Mouse (Mus musculus) myocyte (in vitro differentiated cells): Measurements from ENCODE around the gene Robo1. TPM values are rescaled to one million over a fixed set of nuclear protein-coding genes. Genes with fewer than 3 reads are reported as not detected.

ENCODE experiments used
- H3K27me3 ChIP-seq: one replicate; pipeline ENCODE4 v1.6.1; 2011; ENCODE audit not compliant: control insufficient read depth, insufficient read depth, insufficient read length
- H3K36me3 ChIP-seq: one replicate; pipeline ENCODE4 v1.6.1; 2011; ENCODE audit not compliant: control insufficient read depth, insufficient read depth
- H3K4me2 ChIP-seq: one replicate; pipeline ENCODE4 v1.6.1; 2011; ENCODE audit warnings: low read depth, control low read depth
- H3K4me3 ChIP-seq: one replicate; pipeline ENCODE4 v1.5.1; 2011; ENCODE audit warnings: mild to moderate bottlenecking, control low read depth, moderate library complexity
- H3K79me2 ChIP-seq: one replicate; pipeline ENCODE4 v1.6.1; 2011; ENCODE audit not compliant: control insufficient read depth, insufficient read depth
- H3ac ChIP-seq: one replicate; pipeline ENCODE4 v1.6.1; 2011; ENCODE audit not compliant: control insufficient read depth, insufficient read length
- CEBPB ChIP-seq: IDR thresholded peaks from 2 replicates; pipeline ENCODE4 v1.6.1; 2011; ENCODE audit warnings: mild to moderate bottlenecking, moderate library complexity; ENCODE audit not compliant: poor library complexity, insufficient read depth, severe bottlenecking
- E2F4 ChIP-seq: IDR thresholded peaks from one replicate; pipeline ENCODE4 v1.6.1; 2011; ENCODE audit warnings: mild to moderate bottlenecking, control low read depth, moderate library complexity; ENCODE audit not compliant: insufficient read depth
- MAX ChIP-seq: IDR thresholded peaks from one replicate; pipeline ENCODE4 v1.6.1; 2011; ENCODE audit warnings: low read depth, mild to moderate bottlenecking, control low read depth
- MYOD1 ChIP-seq, 3 experiments: IDR thresholded peaks; one replicate each; pipeline ENCODE4 v1.6.1; 2011; ENCODE audit warnings: control low read depth in 2 of 3, low read depth in 2 of 3, mild to moderate bottlenecking in 2 of 3, moderate library complexity in 1 of 3; ENCODE audit not compliant: insufficient read length in 2 of 3, control insufficient read depth in 1 of 3
- MYOG ChIP-seq, 3 experiments: IDR thresholded peaks; one replicate each; pipeline ENCODE4 v1.6.1; 2011; ENCODE audit warnings: control low read depth in 2 of 3, low read depth in 2 of 3, mild to moderate bottlenecking in 2 of 3; ENCODE audit not compliant: insufficient read length in 2 of 3, control insufficient read depth in 1 of 3, insufficient read depth in 1 of 3
- POLR2A ChIP-seq: IDR thresholded peaks from one replicate; pipeline ENCODE4 v1.6.1; 2011; ENCODE audit warnings: low read depth, mild to moderate bottlenecking, control low read depth, moderate library complexity; ENCODE audit not compliant: insufficient read length
- POLR2AphosphoS2 ChIP-seq: IDR thresholded peaks from one replicate; pipeline ENCODE4 v1.6.1; 2011; ENCODE audit warnings: low read depth, control low read depth; ENCODE audit not compliant: insufficient read length
- REST ChIP-seq: IDR thresholded peaks from one replicate; pipeline ENCODE4 v1.6.1; 2011; ENCODE audit warnings: mild to moderate bottlenecking, control low read depth, moderate library complexity; ENCODE audit not compliant: insufficient read depth, insufficient read length
- SRF ChIP-seq: IDR thresholded peaks from one replicate; pipeline ENCODE4 v1.6.1; 2011; ENCODE audit warnings: low read depth; ENCODE audit not compliant: control insufficient read depth, insufficient read length
- TCF12 ChIP-seq: IDR thresholded peaks from one replicate; pipeline ENCODE4 v1.6.1; 2011; ENCODE audit warnings: mild to moderate bottlenecking, control low read depth; ENCODE audit not compliant: poor library complexity, insufficient read depth, severe bottlenecking
- TCF3 ChIP-seq: IDR thresholded peaks from one replicate; pipeline ENCODE4 v1.6.1; 2011; ENCODE audit warnings: low read depth, control low read depth; ENCODE audit not compliant: insufficient read length
- USF1 ChIP-seq: IDR thresholded peaks from one replicate; pipeline ENCODE4 v1.6.1; 2011; ENCODE audit warnings: low read depth, mild to moderate bottlenecking, control low read depth, moderate library complexity
- polyA plus RNA-seq: library from polyadenylated mRNA; unstranded; fragments of >200 nt; fragmentation: generic; extraction: Trizol; gene quantifications from one replicate; pipeline ENCODE4 v1.2.1, GENCODE M21; 2012; ENCODE audit warnings: missing spikeins

The Robo1 gene
- polyA plus RNA-seq, 1 experiment, result 3.5 TPM

DNA sequence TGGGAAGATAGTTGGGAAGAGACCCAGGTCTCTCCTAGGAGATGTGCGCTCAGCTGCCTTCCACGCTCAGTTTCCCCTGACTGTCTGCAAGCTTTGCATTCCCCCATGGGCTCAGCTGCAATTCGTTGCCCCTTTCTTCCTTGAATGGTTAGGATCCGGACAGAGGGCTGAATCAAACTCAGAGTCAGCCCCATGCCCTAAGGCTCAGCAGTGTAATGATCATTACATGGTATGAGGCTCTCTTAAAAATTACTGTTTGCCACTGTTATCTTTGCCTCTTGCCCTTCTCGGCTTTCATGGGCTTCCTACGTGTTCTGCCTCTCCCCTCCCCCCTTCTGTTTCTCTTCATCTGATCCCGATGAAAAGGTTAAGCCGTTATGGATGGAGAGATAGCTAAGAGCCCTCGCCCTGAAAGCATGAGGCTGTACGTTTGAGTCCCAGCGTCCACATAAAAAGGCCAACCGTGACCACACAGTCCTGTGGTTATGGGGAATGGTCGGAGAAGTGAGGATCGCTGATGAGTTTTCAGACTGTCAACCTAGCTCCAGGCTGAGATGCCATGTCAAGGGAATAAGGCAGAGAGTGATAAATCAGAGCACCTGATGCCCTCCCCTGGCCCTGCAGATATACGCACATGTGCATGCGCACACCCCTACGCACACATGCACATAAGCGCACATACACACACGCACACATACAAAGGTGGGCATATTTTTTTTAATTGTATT, 668.9 kb downstream of the Robo1 start:
- Histone ChIP-seq H3K4me3 (no peak overlapping the region), H3K4me2 (no peak overlapping the region), H3K27me3 (no peaks in the 10 kb centered on the region), H3K36me3 (no peaks in the 10 kb centered on the region), H3ac (no peak overlapping the region), H3K79me2 (no peaks in the 10 kb centered on the region)
- no peak for TF ChIP-seq POLR2AphosphoS2
- TF ChIP-seq USF1, result no peak
- TF ChIP-seq SRF, result no peak
- no peak for TF ChIP-seq MAX
- TF ChIP-seq MYOD1 (IDR thresholded peaks at IDR 0.05; ENCODE audit: control insufficient read depth in 1 of 3, insufficient read length in 2 of 3, low read depth in 2 of 3), result no peak

DNA sequence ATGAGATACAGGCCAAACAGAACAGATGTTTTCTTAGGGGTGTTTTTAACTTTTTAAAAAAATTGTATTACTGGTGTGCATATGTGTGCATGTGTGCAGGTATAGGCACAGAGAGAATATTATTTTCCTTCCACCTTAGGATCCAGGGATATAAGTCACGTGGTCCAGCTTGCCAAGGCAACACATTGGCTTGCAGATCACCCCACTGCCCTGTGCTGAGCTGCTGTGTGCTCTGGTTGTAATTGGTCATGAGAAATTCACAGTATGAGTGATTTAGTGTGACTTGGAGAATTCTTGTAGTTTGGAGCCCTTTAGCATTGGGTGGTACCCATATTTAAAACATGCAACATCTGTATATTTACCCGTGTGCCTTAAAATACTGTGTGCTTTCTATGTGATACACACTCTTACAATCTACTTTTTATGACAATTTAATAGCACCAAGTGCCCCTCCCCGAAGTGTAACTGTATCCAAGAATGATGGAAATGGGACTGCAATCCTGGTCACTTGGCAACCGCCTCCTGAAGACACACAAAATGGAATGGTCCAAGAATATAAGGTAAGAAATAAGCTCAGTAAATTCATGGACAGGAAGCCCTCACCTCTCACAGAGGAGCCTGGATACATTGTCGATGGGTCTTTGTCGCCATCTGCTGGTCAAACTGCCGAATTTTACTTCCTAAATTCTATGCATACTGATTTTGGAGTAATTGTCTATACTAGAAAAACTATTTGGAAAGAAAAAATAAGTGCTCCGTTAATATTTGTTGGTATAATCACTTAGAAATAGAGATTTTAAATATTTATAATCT, 671.5 kb downstream of the Robo1 start:
- no peaks in the 10 kb centered on the region for H3K36me3 ChIP-seq
- TF ChIP-seq MYOG (IDR thresholded peaks at IDR 0.05; ENCODE audit: control insufficient read depth in 1 of 3, insufficient read depth in 1 of 3, insufficient read length in 2 of 3, low read depth in 2 of 3) (no peak), MYOD1 (IDR thresholded peaks at IDR 0.05; ENCODE audit: control insufficient read depth in 1 of 3, insufficient read length in 2 of 3, low read depth in 2 of 3) (no peak), REST (no peak), CEBPB (no peak), E2F4 (no peak), TCF3 (no peak), MAX (no peak), SRF (no peak), USF1 (no peak), POLR2A (no peak), POLR2AphosphoS2 (no peak), TCF12 (no peak)
- no peak overlapping the region for H3ac ChIP-seq
- no peak overlapping the region for H3K4me2 ChIP-seq
- no peaks in the 10 kb centered on the region for H3K79me2 ChIP-seq
- no peaks in the 10 kb centered on the region for H3K27me3 ChIP-seq
- H3K4me3 ChIP-seq, result no peak overlapping the region

DNA sequence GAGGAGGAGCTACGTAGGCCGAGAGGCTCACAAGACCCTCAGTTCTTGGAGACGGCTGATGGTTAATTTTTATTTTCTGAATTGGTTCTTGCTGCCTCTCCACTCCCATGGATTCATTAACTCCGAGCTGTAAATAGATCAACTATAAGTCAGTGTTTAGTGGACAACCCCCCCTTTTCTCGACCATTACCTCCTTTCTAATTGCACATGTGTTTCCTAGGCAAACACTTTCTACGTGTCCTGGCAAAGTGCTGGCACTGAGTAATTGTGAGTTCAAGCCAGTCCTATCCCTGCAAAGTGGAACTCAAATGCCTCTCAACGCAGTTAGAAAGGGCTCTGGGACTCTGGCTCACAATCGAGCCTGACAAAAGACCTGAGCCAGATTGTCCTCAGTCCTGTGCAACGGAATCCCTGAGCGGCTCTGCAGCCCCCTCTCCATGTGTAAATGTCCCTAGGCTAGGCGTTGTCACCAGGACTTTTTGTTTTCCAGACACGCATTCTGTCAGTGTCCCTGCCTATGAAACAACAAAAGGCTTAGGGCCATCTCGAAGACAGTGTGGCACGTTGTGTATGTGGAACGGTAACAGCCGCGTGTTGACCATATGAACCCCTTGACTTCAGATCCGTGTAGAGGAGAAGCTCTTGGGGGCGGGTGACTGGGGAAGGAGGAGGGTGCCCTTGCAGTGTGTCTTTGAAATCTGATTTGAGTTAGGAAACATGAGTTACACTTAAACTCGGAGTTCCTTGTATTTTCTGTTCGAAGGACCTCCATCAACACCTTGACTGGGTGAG, 682.5 kb downstream of the Robo1 start:
- no peak for TF ChIP-seq MYOG (IDR thresholded peaks at IDR 0.05; ENCODE audit: control insufficient read depth in 1 of 3, insufficient read depth in 1 of 3, insufficient read length in 2 of 3, low read depth in 2 of 3)
- TF ChIP-seq POLR2A, result no peak
- TF ChIP-seq TCF12, result no peak
- no peak for TF ChIP-seq SRF
- no peak for TF ChIP-seq CEBPB
- no peak for TF ChIP-seq REST
- TF ChIP-seq MYOD1 (IDR thresholded peaks at IDR 0.05; ENCODE audit: control insufficient read depth in 1 of 3, insufficient read length in 2 of 3, low read depth in 2 of 3), result no peak
- TF ChIP-seq USF1, result no peak
- TF ChIP-seq POLR2AphosphoS2, result no peak
- TF ChIP-seq E2F4, result no peak
- TF ChIP-seq MAX, result no peak
- TF ChIP-seq TCF3, result no peak
- H3ac ChIP-seq, result no peak overlapping the region
- H3K4me2 ChIP-seq, result no peak overlapping the region
- H3K27me3 ChIP-seq, result no peaks in the 10 kb centered on the region
- no peaks in the 10 kb centered on the region for H3K79me2 ChIP-seq
- H3K4me3 ChIP-seq, result no peak overlapping the region
- no peaks in the 10 kb centered on the region for H3K36me3 ChIP-seq

DNA sequence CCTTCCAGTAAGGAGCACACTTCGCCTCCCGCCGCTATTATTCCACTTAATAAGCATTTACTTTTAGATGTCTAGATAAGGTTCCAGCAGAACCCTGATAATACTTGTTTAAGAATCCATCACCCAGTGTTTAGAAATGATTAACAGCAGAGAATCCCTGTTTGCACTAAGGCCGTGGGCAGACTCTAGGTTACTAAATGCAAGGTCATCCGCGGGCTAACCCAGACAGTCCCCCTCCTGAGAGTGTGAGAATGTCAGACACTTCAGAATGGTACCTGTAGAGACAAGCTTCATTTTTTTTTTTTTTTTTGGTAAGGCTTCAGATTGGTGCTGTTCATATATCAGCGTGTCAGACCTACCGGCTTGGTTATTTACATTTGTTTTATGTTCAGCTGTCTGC, 685.1 kb downstream of the Robo1 start:
- Histone ChIP-seq H3K27me3 (no peaks in the 10 kb centered on the region), H3K4me2 (no peak overlapping the region), H3K36me3 (no peaks in the 10 kb centered on the region), H3K4me3 (no peak overlapping the region), H3ac (no peak overlapping the region), H3K79me2 (no peaks in the 10 kb centered on the region)
- no peak for TF ChIP-seq E2F4
- no peak for TF ChIP-seq MYOD1 (IDR thresholded peaks at IDR 0.05; ENCODE audit: control insufficient read depth in 1 of 3, insufficient read length in 2 of 3, low read depth in 2 of 3)
- TF ChIP-seq REST, result no peak
- TF ChIP-seq MYOG (IDR thresholded peaks at IDR 0.05; ENCODE audit: control insufficient read depth in 1 of 3, insufficient read depth in 1 of 3, insufficient read length in 2 of 3, low read depth in 2 of 3), result no peak
- no peak for TF ChIP-seq SRF
- no peak for TF ChIP-seq MAX
- TF ChIP-seq TCF3, result no peak
- no peak for TF ChIP-seq CEBPB
- no peak for TF ChIP-seq TCF12
